Mouse (Mus musculus) C2C12 (cell line): ENCODE results near the gene Polk. TPM values are rescaled to one million over a fixed set of nuclear protein-coding genes. Genes with fewer than 3 reads are reported as not detected.

Source experiments
- H3K27me3 ChIP-seq: one replicate; pipeline ENCODE4 v1.6.1; 2011; ENCODE audit not compliant: control insufficient read depth, insufficient read depth, insufficient read length
- H3K36me3 ChIP-seq: one replicate; pipeline ENCODE4 v1.6.1; 2011; ENCODE audit not compliant: control insufficient read depth, insufficient read depth
- H3K4me3 ChIP-seq: one replicate; pipeline ENCODE4 v1.5.1; 2011; ENCODE audit warnings: mild to moderate bottlenecking, control low read depth; ENCODE audit not compliant: poor library complexity, insufficient read depth, severe bottlenecking
- H3K79me2 ChIP-seq: one replicate; pipeline ENCODE4 v1.6.1; 2011; ENCODE audit not compliant: control insufficient read depth, insufficient read depth
- H3K79me3 ChIP-seq: one replicate; pipeline ENCODE4 v1.6.1; 2011; ENCODE audit warnings: low read depth, control low read depth
- H3ac ChIP-seq: one replicate; pipeline ENCODE3; 2011; ENCODE audit warnings: low read depth; ENCODE audit not compliant: control insufficient read depth, insufficient read length
- CEBPB ChIP-seq: IDR thresholded peaks from one replicate; pipeline ENCODE4 v1.6.1; 2011; ENCODE audit warnings: low read depth, mild to moderate bottlenecking, control low read depth, moderate library complexity
- CTCF ChIP-seq: IDR thresholded peaks from one replicate; pipeline ENCODE4 v1.5.1; 2011; ENCODE audit not compliant: control insufficient read depth, insufficient read depth, insufficient read length
- FOSL1 ChIP-seq: IDR thresholded peaks from one replicate; pipeline ENCODE4 v1.8.0; 2011; ENCODE audit warnings: mild to moderate bottlenecking, low read length; ENCODE audit not compliant: poor library complexity, insufficient read depth, severe bottlenecking
- MAX ChIP-seq: IDR thresholded peaks from one replicate; pipeline ENCODE4 v1.6.1; 2011; ENCODE audit warnings: mild to moderate bottlenecking, control low read depth
- MYOD1 ChIP-seq: IDR thresholded peaks from one replicate; pipeline ENCODE4 v1.6.1; 2011; ENCODE audit warnings: low read depth; ENCODE audit not compliant: control insufficient read depth, insufficient read length
- MYOG ChIP-seq: IDR thresholded peaks from one replicate; pipeline ENCODE4 v1.6.1; 2011; ENCODE audit not compliant: control insufficient read depth, insufficient read length; ENCODE audit errors: extremely low read depth
- USF1 ChIP-seq: IDR thresholded peaks from one replicate; pipeline ENCODE4 v1.6.1; 2011; ENCODE audit warnings: low read depth, mild to moderate bottlenecking, control low read depth, moderate library complexity
- polyA plus RNA-seq: library from polyadenylated mRNA; unstranded; fragments of >200 nt; fragmentation: generic; extraction: Trizol; gene quantifications from one replicate; pipeline ENCODE4 v1.2.1, GENCODE M21; 2012; ENCODE audit warnings: missing spikeins

Gene Polk
- polyA plus RNA-seq, 1 experiment: 3.5 TPM

- H3K4me3 ChIP-seq: no peak overlapping the region
- no peaks in the 10 kb centered on the region for H3K79me2 ChIP-seq
- TF ChIP-seq CEBPB (no peak), CTCF (no peak), MYOD1 (no peak), USF1 (no peak), MYOG (no peak), MAX (no peak), FOSL1 (no peak)
- H3ac ChIP-seq: no peak overlapping the region
- no peaks in the 10 kb centered on the region for H3K27me3 ChIP-seq
- H3K36me3 ChIP-seq: no peaks in the 10 kb centered on the region
- H3K79me3 ChIP-seq: no peaks in the 10 kb centered on the region
Observed at GRCm38 (mm10) chr13:96451386-96452140, 90.8 kb downstream of the Polk start.

- Histone ChIP-seq H3ac (no peak overlapping the region), H3K4me3 (no peak overlapping the region), H3K79me3 (no peaks in the 10 kb centered on the region), H3K27me3 (no peaks in the 10 kb centered on the region), H3K79me2 (no peaks in the 10 kb centered on the region), H3K36me3 (no peaks in the 10 kb centered on the region)
- no peak for TF ChIP-seq USF1
- TF ChIP-seq FOSL1: no peak
- TF ChIP-seq MYOD1: no peak
- TF ChIP-seq MYOG: no peak
- TF ChIP-seq CTCF: no peak
- no peak for TF ChIP-seq MAX
- no peak for TF ChIP-seq CEBPB
Observed at GRCm38 (mm10) chr13:96450869-96451268, 91.5 kb downstream of the Polk start.

- no peak overlapping the region for H3ac ChIP-seq
- TF ChIP-seq CEBPB (no peak), USF1 (no peak), FOSL1 (no peak), CTCF (no peak), MAX (no peak), MYOD1 (no peak)
- no peaks in the 10 kb centered on the region for H3K27me3 ChIP-seq
- no peaks in the 10 kb centered on the region for H3K79me3 ChIP-seq
- H3K79me2 ChIP-seq: no peaks in the 10 kb centered on the region
- no peak overlapping the region for H3K4me3 ChIP-seq
- no peaks in the 10 kb centered on the region for H3K36me3 ChIP-seq
Observed at GRCm38 (mm10) chr13:96450205-96450856, 92.0 kb downstream of the Polk start.

- Histone ChIP-seq H3K36me3 (no peaks in the 10 kb centered on the region), H3K27me3 (no peaks in the 10 kb centered on the region), H3K79me3 (no peaks in the 10 kb centered on the region), H3K79me2 (no peaks in the 10 kb centered on the region), H3K4me3 (no peak overlapping the region), H3ac (no peak overlapping the region)
- TF ChIP-seq USF1: no peak
- no peak for TF ChIP-seq CEBPB
- no peak for TF ChIP-seq MYOD1
- no peak for TF ChIP-seq CTCF
- no peak for TF ChIP-seq MAX
- TF ChIP-seq FOSL1: no peak
- TF ChIP-seq MYOG: no peak
Observed at GRCm38 (mm10) chr13:96440436-96440835, 101.9 kb downstream of the Polk start.

- H3K36me3 ChIP-seq: no peaks in the 10 kb centered on the region
- no peak overlapping the region for H3ac ChIP-seq
- no peaks in the 10 kb centered on the region for H3K79me3 ChIP-seq
- no peak overlapping the region for H3K4me3 ChIP-seq
- H3K79me2 ChIP-seq: no peaks in the 10 kb centered on the region
- TF ChIP-seq MYOG (no peak), MAX (no peak), FOSL1 (no peak), CTCF (no peak), USF1 (no peak), MYOD1 (no peak), CEBPB (no peak)
- H3K27me3 ChIP-seq: no peaks in the 10 kb centered on the region
Observed at GRCm38 (mm10) chr13:96436921-96437320, 105.5 kb downstream of the Polk start.
